Mouse (Mus musculus): ENCODE measurements around the gene Crtc2. TPM values are rescaled to one million over a fixed set of nuclear protein-coding genes. Genes with fewer than 3 reads are reported as not detected.

The Crtc2 gene
- total and polyA plus RNA-seq, 3 experiments = 7.1 to 66.9 TPM; not detected in 1

DNA sequence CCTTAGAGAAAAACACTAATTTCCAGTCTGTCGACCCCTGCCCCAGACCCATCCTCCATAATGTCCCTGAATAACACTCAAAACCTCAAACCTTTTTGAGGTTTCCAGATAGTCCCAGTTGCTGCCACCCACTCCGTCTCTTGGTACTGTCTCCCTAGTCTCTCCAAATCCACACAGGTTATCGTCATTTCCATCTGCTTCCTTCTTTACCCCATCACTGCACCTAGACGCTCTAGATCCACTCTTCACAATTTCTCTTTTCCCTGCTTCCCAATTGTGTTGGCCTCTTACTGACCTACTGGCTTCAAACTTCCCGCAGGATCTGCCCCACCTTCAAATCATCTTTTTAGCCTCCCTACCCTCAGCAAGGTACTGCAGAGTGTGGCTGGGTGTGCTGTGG, 32.8 kb upstream of the Crtc2 start:
- H3K36me3 ChIP-seq (ENCODE audit: control insufficient read depth in 1 of 2, insufficient read depth in 2 of 2, low read length in 2 of 2) = peaks cover 0 to 18% of the 10 kb centered on the region in 2 experiments; a peak in 2 of 4 replicates
- TF ChIP-seq RCOR1 (IDR thresholded peaks at IDR 0.05; ENCODE audit: low read depth, low read length) = peak; percentile 57
- no peak for TF ChIP-seq RAD21 (IDR thresholded peaks at IDR 0.05; ENCODE audit: low read depth, low read length)
- TF ChIP-seq POLR2AphosphoS5 (IDR thresholded peaks at IDR 0.05; ENCODE audit: borderline replicate concordance, low read depth, low read length) = no peak
- no peak for TF ChIP-seq POLR2A (IDR thresholded peaks at IDR 0.05; ENCODE audit: control insufficient read depth in 1 of 2, insufficient read depth in 1 of 2, low read depth in 1 of 2, low read length in 2 of 2, poor library complexity in 1 of 2)
- TF ChIP-seq TAL1 (IDR thresholded peaks at IDR 0.05; ENCODE audit: low read length) = peak; percentile 59
- no peak for TF ChIP-seq HCFC1 (IDR thresholded peaks at IDR 0.05; ENCODE audit: low read depth, low read length)
- no peak for TF ChIP-seq MYC (IDR thresholded peaks at IDR 0.05; ENCODE audit: low read depth, low read length)
- TF ChIP-seq ETS1 (IDR thresholded peaks at IDR 0.05; ENCODE audit: low read depth, low read length) = peak; percentile 27; the same call in 1 of the 2 replicates
- TF ChIP-seq GATA1 (IDR thresholded peaks at IDR 0.05; ENCODE audit: low read depth, low read length) = peak; percentile 30; the same call in 1 of the 2 replicates
- TF ChIP-seq TCF12 (IDR thresholded peaks at IDR 0.05; ENCODE audit: low read depth, low read length) = peak; percentile 38; the same call in 1 of the 2 replicates
- TF ChIP-seq E2F4 (IDR thresholded peaks at IDR 0.05; ENCODE audit: borderline replicate concordance, low read depth, low read length) = no peak
- no peak for TF ChIP-seq TBP (IDR thresholded peaks at IDR 0.05; ENCODE audit: low read depth, low read length)
- TF ChIP-seq EP300 (IDR thresholded peaks at IDR 0.05; ENCODE audit: low read depth in 1 of 2, low read length in 2 of 2) = peak; percentile 37 to 44
- H3K9me3 ChIP-seq (replicated peaks; ENCODE audit: insufficient read depth, low read length) = no peaks in the 10 kb centered on the region
- no peak overlapping the region for H3K27ac ChIP-seq (ENCODE audit: control insufficient read depth, low read depth, low read length)
- peak overlapping the region; percentile 2 to 93; a peak in 3 of 4 replicates for H3K4me3 ChIP-seq (ENCODE audit: control insufficient read depth in 1 of 2, insufficient read depth in 1 of 2, low read depth in 2 of 2, low read length in 2 of 2)
- no peaks in the 10 kb centered on the region for H3K27me3 ChIP-seq (ENCODE audit: control insufficient read depth in 1 of 2, insufficient read depth in 2 of 2, low read length in 2 of 2)
- peak; percentile 60 for DNase-seq (ENCODE audit: low read depth, low spot score)
- H3K79me2 ChIP-seq (ENCODE audit: control insufficient read depth, insufficient read depth, low read length, poor library complexity) = no peaks in the 10 kb centered on the region
- peaks cover 21 to 22% of the 10 kb centered on the region in 2 experiments for H3K4me1 ChIP-seq (ENCODE audit: control insufficient read depth in 1 of 2, insufficient read depth in 2 of 2, low read length in 2 of 2)
- no peak overlapping the region for H3K9ac ChIP-seq (ENCODE audit: control insufficient read depth, low read depth, low read length, poor library complexity, severe bottlenecking)

GRCm38 (mm10) chr3:90222455-90222854, 31.5 kb upstream of the Crtc2 start:
- Histone ChIP-seq H3K4me1 (ENCODE audit: control insufficient read depth in 1 of 2, insufficient read depth in 2 of 2, low read length in 2 of 2) (peaks cover 21 to 22% of the 10 kb centered on the region in 2 experiments), H3K9me3 (replicated peaks; ENCODE audit: insufficient read depth, low read length) (no peaks in the 10 kb centered on the region)

GRCm38 (mm10) chr3:90222941-90223340, 31.0 kb upstream of the Crtc2 start:
- TF ChIP-seq MXI1 (IDR thresholded peaks at IDR 0.05; ENCODE audit: low read depth, low read length) (no peak), EP300 (IDR thresholded peaks at IDR 0.05; ENCODE audit: low read depth in 1 of 2, low read length in 2 of 2) (peak in 1 of 2 experiments; percentile 43; a peak in 2 of 4 replicates), GATA1 (IDR thresholded peaks at IDR 0.05; ENCODE audit: low read depth, low read length) (peak; percentile 84), RCOR1 (IDR thresholded peaks at IDR 0.05; ENCODE audit: low read depth, low read length) (peak; percentile 34; the same call in 1 of the 2 replicates), ETS1 (IDR thresholded peaks at IDR 0.05; ENCODE audit: low read depth, low read length) (0 out of 2 replicates have a peak, but pooled peaks have one; percentile 17), SMC3 (IDR thresholded peaks at IDR 0.05; ENCODE audit: low read depth, low read length) (0 out of 2 replicates have a peak, but pooled peaks have one; percentile 12), ZNF384 (IDR thresholded peaks at IDR 0.05; ENCODE audit: low read depth, low read length) (no peak), TCF12 (IDR thresholded peaks at IDR 0.05; ENCODE audit: low read depth, low read length) (0 out of 2 replicates have a peak, but pooled peaks have one; percentile 32)
- DNase-seq (ENCODE audit: low read depth, low spot score) = peak; percentile 66
- Histone ChIP-seq H3K27ac (ENCODE audit: control insufficient read depth, low read depth, low read length) (peak overlapping the region; percentile 32; the same call in 1 of the 2 replicates), H3K79me2 (ENCODE audit: control insufficient read depth, insufficient read depth, low read length, poor library complexity) (no peaks in the 10 kb centered on the region), H3K27me3 (ENCODE audit: control insufficient read depth in 1 of 2, insufficient read depth in 2 of 2, low read length in 2 of 2) (no peaks in the 10 kb centered on the region), H3K9me3 (replicated peaks; ENCODE audit: insufficient read depth, low read length) (no peaks in the 10 kb centered on the region), H3K4me3 (ENCODE audit: control insufficient read depth in 1 of 2, insufficient read depth in 1 of 2, low read depth in 2 of 2, low read length in 2 of 2) (peak overlapping the region in 1 of 2 experiments; percentile 23; a peak in 2 of 4 replicates), H3K36me3 (ENCODE audit: control insufficient read depth in 1 of 2, insufficient read depth in 2 of 2, low read length in 2 of 2) (peaks cover 0 to 18% of the 10 kb centered on the region in 2 experiments; a peak in 2 of 4 replicates), H3K4me1 (ENCODE audit: control insufficient read depth in 1 of 2, insufficient read depth in 2 of 2, low read length in 2 of 2) (peaks cover 21 to 22% of the 10 kb centered on the region in 2 experiments), H3K9ac (ENCODE audit: control insufficient read depth, low read depth, low read length, poor library complexity, severe bottlenecking) (peak overlapping the region; percentile 42)

More at GRCm38 (mm10) chr3:90222455-90222854, 31.5 kb upstream of the Crtc2 start:
- no peaks in the 10 kb centered on the region for H3K79me2 ChIP-seq (ENCODE audit: control insufficient read depth, insufficient read depth, low read length, poor library complexity)
- H3K27ac ChIP-seq (ENCODE audit: control insufficient read depth, low read depth, low read length) = peak overlapping the region; percentile 32; the same call in 1 of the 2 replicates
- no peaks in the 10 kb centered on the region for H3K27me3 ChIP-seq (ENCODE audit: control insufficient read depth in 1 of 2, insufficient read depth in 2 of 2, low read length in 2 of 2)
- peak overlapping the region in 1 of 2 experiments; percentile 23; a peak in 2 of 4 replicates for H3K4me3 ChIP-seq (ENCODE audit: control insufficient read depth in 1 of 2, insufficient read depth in 1 of 2, low read depth in 2 of 2, low read length in 2 of 2)
- H3K36me3 ChIP-seq (ENCODE audit: control insufficient read depth in 1 of 2, insufficient read depth in 2 of 2, low read length in 2 of 2) = peaks cover 0 to 18% of the 10 kb centered on the region in 2 experiments; a peak in 2 of 4 replicates
- DNase-seq (ENCODE audit: low read depth, low spot score) = no peak
- peak; percentile 89 for TF ChIP-seq MAFK (IDR thresholded peaks at IDR 0.05; ENCODE audit: borderline replicate concordance, low read depth, low read length)
- no peak for TF ChIP-seq ZC3H11A (IDR thresholded peaks at IDR 0.05; ENCODE audit: low read depth, low read length)
- peak overlapping the region; percentile 42 for H3K9ac ChIP-seq (ENCODE audit: control insufficient read depth, low read depth, low read length, poor library complexity, severe bottlenecking)
